Mouse (Mus musculus): ENCODE measurements around the gene Abcb10.
"Not testable (repeated sequence)": the region's sequence is repeated elsewhere in the genome, so short reads cannot be mapped to it uniquely, and the experiment has no call there.

Abcb10 gene

DNA sequence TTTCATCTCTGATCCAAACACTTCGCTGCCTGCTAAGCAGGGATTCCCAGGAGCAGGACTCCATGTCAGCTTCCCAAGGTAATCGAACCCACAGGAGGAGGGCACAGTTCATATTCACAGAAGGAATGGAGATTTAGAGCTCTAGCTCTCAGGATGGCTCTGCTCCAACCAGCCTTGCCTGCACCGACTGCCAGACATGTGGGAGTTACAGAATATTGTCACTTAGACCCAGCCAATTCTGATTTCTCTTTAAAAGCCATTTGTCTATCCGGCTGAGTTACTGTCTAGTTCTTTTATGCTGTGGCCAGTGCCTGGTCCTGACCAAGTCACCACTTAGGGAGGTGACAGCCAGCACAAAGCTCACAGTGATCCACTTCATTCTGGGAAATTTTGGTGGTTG, 1.2 kb downstream of the Abcb10 start:
- peak in 1 of 2 experiments; percentile 22 for DNase-seq (ENCODE audit: low spot score in 2 of 2)

DNA sequence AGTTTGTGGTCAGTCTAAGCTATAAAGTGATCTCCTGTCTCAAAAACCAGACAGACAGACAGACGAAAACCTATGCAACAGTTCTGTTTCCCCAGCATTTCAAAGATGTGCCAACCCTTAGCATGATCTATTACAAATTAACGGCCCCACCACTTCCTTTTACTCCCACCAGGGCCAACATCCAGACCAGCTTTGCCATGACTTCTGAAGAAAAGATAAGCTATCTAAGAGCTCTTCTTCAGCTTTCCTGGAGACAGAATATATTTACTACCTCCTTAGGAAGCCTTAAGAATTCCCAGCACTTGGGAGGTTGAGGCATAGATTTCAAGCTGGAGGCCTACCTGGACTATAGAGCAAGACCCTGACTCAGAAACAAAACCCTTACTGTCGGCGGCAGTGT, 2.7 kb downstream of the Abcb10 start:
- DNase-seq (ENCODE audit: low spot score in 2 of 2) = no peak

DNA sequence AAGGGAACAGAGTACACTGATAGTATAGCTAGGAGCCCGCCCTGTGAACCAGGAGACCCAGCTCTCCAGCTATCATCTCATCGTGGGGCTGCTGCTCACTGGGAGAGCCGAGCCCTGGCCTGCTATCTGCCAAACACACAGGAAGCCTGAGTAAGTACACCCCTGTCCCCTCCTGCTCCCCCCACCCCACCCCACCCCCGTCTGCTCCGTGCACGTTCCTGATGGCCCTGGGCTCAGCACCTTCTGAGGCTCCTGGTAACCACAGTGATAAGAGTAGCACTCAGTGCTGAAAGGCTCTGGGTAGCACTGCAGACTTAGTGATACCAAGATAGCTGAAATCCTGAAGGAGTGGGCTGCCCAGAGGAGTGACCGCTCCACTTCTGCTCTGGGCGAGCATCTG, 4.0 kb downstream of the Abcb10 start:
- no peak for DNase-seq (ENCODE audit: low spot score in 2 of 2)

DNA sequence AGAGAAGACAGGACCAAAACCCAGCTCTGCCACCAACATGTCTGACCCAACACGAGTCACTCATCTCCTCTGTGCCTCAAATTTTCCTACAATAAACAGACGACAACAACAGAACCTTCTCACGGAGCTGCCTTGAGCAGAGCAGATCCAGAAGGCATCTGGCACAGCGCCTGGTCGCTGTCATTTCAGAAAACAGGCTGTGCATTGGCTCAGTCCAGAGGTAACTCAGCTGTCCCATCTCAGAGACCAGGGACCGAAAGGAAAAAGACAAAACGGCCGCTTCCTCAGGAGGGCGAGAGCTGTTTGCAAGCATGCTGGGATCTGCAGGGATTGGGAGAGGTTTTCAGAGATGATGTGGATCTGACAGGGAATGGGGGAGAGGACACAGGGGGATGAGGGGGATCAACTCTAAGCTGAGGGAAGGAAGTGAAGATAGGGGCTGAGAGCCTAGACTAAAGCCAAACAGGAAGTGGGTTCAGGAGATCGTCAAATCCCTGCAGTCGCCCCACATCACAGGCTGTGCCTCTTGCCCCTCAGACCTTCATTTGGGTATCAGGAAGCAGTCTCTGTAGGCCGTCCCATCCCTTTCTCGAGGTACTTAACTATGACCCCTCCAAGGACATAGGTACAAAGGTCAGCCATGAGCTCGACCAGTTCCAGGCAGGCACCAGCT, 4.6 kb downstream of the Abcb10 start:
- no peak for DNase-seq (ENCODE audit: low spot score in 2 of 2)

DNA sequence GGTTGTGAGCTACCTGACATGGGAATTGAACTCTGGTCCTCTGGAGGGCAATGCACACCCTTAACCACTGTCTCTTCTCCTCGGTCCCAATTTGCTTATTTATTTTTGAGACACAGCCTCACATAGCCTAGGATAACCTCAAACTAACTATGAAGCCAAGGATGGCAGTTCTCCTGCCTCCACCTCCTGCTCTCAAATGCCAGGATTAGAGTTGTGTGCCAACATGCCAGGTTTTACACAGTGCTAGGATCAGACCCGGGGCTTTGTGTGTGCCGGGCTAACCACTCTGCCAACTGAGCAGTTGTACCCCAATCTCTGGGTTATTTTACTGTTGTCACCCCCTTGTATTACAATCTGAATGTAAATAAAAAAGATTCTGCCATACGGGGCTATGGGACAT, 5.4 kb downstream of the Abcb10 start:
- DNase-seq (ENCODE audit: low spot score in 2 of 2) = no peak

DNA sequence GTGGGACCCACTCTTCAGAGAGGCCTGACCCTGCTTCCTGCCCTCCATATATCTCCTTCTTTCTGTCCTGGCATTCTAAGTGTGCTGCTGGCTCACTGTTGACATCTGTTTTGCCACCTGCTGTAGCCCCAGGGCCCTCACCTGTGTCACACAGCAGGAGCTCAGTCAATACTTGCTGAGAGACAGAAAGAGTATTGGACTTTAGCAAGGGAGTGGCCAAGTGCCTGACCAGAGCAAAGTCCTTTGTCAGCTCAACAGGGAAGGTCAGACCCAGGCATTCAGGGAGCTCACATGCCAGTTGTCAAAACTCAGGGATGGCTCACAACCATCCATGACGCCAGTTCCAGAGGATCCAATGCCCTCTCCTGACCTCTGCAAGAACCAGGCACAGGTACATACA, 9.4 kb downstream of the Abcb10 start:
- DNase-seq (ENCODE audit: low spot score in 2 of 2) = no peak

DNA sequence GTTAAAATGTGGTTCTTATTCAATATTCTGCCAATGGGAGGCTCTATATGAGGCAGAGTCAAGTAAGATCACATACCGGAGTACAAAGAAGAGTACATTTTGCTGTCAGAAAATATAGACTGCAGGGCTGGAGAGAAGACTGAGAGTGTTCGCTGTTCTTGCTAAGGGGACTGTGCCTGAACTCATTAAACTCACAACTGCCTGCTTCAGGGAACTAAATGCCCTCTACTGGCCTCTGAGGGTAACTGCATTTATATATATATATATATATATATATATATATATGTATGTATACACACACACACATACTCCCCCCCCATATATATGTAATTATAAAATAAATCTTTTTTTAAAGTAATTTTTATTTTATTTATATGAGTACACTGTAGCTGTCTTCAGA, 16.0 kb downstream of the Abcb10 start:
- DNase-seq (ENCODE audit: low spot score in 2 of 2) = no peak

DNA sequence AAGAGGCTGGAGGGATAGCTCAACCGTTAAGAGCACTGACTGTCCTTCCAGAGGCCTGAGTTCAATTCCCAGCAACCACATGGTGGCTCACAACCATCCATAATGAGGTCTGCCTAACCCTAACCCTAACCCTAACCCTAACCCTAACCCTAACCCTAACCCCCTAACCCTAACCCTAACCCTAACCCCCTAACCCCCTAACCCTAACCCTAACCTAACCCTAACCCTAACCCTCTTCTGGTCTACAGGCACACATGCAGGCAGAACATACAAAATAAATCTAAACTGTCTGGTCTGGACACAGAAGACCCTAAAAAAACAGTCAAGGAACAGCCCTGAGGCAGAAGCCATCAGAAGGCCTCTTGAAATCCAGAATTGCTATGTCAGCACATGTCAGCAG, 21.6 kb downstream of the Abcb10 start:
- no peak for DNase-seq (ENCODE audit: low spot score in 2 of 2)

DNA sequence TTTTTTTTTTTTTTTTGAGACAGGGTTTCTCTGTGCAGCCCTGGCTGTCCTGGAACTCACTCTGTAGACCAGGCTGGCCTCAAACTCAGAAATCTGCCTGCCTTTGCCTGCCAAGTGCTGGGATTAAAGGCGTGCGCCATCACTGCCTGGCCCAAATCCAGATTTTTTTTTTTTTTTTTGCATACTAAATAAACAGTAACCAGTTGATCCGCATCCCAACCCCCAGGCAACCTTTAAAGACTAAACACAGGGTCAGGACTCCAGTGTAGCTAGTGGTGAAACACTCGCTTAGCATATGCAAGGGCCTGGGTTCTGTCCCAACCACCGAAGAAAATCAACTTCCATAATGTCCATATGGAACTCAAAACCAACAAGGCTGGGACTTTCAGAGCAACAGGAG, 22.4 kb downstream of the Abcb10 start:
- DNase-seq (ENCODE audit: low spot score in 2 of 2) = not testable (repeated sequence)

DNA sequence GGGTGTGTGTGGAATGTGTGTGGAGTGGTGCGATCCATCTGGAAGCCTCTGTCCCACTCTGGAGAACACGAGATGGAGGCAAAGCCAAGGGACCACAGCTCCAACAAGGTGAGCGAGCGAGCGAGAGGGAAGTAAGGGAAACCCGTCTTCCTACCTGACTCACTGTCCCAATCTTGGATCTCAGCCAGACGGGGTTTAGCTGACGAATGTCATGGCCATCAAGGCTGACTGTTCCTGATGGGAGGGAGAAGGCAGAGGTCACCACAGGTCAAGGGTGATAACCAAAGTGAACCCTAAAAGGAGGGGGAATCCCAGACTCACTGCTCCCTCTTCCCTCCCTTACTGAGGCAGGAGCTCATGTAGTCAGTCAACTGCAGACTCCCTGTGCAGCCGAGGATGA, 22.9 kb downstream of the Abcb10 start:
- no peak for DNase-seq (ENCODE audit: low spot score in 2 of 2)

DNA sequence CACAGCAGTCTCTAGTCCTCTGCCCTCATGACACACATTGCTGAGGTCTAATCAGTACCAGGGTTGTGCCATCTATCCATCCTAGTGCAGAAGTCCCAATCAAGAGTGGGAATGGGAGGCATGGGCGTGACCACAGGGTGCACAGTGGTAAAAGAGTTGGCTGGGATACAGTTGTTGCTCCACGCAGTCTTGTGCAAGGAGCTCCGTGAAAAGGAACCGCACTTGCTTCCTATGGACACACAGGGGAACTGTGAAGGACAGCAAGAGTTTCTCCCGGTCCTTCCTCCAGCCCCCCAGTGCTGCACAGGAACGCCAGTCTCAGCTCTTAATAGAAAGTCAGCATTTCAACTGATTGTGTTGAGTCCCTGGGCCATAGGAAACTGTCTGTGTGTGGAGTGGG, 23.4 kb downstream of the Abcb10 start:
- no peak for DNase-seq (ENCODE audit: low spot score in 2 of 2)

DNA sequence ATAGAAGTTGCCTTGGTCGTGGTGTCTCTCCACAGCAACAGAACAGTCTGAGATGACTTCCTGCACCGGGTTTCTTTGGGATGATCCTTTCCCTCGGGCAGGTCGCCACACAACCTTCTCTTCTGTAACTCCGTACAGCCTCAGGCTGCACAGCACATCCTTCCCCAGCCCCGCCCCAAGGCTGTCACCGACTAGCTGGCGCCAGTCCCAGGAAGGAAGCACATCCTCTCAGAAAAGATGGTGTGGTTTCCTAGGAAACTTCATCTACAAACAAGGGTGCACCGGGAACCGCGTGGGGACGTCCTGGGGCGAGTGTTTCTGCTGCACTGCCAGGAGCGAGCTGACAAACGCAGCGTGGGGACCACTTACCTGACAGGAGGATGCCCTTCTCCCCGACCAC, 24.8 kb downstream of the Abcb10 start:
- DNase-seq (ENCODE audit: low spot score in 2 of 2) = peak; percentile 20 to 24

DNA sequence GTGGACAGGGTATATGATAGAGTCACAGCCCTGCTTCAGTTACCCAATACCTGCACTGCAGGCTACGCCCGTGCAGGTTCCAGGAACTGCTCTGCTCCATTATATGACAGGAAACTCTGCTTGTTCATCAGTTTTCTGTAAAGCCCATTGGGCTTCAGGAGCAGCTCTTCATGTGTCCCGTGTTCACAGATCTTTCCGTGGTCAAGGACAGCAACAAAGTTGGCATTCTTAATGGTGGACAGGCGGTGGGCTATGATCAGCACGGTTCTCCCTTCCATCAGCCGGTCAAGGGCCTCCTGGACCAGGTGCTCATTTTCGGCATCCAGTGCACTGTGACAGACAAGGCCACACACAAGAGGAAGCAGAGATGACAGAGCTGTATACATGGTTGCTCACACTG, 28.7 kb downstream of the Abcb10 start:
- DNase-seq (ENCODE audit: low spot score in 2 of 2) = no peak

DNA sequence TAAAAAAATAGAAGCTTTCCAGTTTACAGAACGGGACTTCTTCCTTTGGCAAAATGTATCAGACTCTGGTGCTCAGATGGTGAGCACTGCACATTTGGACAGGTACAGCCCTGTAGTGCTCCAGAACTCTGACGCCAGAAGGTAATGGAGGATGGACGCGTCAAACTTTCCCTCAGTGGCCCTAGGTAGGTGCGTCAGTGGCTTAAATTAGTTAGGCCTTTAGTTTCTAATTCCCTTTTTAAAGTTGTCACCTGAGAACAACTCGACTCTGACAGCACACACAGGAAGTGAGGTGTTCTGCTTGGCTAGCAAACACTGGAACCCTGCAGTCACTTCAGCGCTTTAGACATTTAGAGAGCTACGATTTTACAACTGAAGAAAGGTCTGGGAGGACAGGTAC, 29.2 kb downstream of the Abcb10 start:
- DNase-seq (ENCODE audit: low spot score in 2 of 2) = no peak

DNA sequence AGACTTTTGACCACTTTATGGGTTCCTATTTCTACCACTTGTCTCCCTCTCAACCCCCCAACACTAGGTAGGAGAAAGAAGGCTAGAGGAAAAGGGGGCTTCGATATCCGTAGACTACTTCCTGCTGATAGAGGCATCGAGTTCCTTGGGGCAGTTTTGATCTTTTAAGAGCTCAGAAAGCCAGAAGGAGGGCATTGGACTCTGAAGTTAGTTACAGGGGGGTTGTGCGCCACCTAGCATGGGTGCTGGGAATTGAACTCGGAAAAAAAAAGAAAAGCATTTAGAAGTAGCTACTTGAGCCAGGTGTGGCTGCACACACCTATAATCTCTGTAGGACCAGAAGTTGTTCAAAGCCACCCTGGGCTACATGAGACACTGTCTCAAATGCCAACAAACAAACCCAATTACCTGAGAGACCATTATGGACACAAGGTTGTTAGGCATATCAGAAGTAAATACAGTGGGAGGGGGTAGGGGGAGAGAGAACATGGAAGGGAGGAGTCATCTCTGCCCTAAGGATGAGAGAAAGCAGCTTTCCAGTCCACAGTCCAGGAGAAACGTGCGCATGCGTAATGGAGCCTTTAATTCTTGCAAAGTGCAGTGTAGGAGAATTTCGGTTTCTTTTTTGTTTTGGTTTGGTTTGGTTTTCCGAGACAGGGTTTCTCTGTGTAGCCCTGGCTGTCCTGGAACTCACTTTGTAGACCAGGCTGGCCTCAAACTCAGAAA, 32.7 kb downstream of the Abcb10 start:
- peak in 1 of 2 experiments; percentile 28 for DNase-seq (ENCODE audit: low spot score in 2 of 2)

DNA sequence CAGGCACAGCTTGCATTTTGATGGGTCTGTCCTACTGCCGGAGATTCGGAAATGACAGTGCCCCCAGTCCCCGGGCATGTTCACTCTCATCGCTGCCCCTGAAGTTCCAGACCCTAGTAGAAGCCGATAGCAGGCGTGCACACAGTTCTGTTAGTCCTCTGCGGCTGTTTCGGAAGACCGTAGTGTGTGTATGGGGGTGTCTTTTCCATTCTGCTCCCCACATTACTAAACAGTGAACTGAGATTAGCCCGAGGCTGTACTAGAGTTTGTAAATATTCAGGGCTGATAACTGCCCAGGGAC, 33.3 kb downstream of the Abcb10 start:
- no peak for DNase-seq (ENCODE audit: low spot score in 2 of 2)

DNA sequence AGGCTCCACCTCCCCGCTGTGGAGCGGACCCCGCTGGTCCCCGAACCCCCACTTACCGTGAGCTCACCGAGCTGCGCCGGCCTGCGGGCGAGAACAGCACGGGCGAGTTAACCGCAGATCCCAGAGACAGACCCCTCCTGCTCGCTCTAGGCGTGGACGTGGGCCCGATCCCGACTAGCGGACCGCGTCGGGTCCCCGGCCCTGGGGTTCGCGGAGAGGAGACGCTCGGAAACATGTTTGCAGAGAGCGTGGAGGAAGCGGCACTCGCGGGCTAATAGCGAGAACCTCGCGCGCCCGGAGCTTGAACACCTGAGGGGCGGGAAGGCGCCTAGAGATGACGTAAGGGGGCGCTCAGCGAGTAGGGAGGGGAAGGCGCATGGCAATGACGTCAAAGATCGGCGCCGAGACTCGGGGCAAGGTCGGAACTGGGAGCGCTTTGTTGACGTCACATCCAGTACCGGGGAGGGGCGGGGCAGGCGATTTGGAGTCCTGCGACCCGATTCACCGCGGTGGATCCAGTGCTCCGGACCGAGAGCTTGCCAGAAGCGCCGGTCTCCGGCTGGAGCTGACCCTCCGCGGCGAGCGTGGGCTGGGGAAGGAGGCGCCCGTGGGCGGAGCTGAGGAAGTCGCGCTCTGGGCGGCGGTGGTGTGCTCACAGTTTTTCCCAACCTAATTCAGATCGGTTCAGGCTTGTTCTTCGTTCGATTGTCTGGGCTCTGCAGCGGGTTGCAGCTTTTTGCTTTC, 33.8 kb downstream of the Abcb10 start, which contains the start of gene Nup133:
TSS of gene Nup133 (minus strand) at position 324 of the 744 bp plus-strand sequence.
- DNase-seq (ENCODE audit: low spot score in 2 of 2) = peak; percentile 97 to 99

DNA sequence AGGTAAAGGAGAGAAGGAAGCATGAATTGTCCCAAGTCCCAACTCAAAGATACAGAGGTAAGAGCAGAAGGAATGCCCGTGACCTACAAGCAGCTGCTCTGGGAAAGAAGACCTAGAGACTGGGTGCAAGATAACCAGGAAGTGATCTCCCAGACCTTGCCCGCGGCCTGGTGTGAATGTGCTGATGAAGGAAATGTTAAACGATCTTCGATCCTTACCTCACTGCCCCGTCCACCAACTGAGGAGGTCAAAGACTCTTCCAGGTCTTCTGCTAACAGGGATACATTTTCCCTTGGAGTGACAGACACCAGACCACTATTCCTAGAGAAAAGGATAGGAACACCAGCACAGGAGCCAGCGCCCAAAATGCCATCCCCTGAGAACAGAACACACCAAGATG, 53.9 kb downstream of the Abcb10 start:
- DNase-seq (ENCODE audit: low spot score in 2 of 2) = no peak

DNA sequence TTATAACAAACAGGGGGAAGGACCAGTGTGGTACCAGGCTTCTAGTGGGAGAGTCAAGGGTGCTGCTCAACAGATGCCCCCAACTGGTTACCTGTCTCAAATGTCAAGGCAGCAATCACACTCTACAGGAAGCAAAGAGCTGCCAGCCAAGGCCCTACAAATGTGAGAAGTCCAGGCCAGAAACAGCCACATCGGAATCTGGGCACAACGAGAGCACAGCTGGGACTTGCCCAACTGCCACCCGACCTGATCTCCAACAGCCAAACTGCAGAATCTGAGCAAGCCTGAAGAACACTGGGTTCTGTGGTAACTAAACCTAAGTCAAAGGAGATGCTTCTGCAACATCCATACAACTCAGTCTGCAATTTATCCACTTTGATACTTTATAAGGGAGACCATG, 57.3 kb downstream of the Abcb10 start:
- no peak for DNase-seq (ENCODE audit: low spot score in 2 of 2)

DNA sequence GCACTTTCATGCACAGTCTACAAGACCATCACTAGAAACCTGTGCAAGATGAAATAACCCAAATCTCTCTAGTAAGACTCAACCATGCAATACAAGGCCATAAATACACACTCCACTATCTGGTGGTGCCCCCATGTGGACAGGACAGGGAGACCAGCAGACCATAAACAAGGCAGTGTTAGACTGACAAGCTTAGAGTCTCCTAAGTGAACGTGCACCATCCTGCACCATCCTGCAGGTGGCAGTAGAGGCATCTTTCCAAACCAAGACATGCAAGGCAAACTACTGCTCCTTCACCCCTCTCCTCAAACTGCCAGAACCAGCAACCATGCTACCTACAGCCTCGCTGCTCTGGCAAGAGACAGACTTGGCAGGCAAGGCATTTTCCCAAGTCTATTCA, 58.2 kb downstream of the Abcb10 start:
- DNase-seq (ENCODE audit: low spot score in 2 of 2) = peak; percentile 79

DNA sequence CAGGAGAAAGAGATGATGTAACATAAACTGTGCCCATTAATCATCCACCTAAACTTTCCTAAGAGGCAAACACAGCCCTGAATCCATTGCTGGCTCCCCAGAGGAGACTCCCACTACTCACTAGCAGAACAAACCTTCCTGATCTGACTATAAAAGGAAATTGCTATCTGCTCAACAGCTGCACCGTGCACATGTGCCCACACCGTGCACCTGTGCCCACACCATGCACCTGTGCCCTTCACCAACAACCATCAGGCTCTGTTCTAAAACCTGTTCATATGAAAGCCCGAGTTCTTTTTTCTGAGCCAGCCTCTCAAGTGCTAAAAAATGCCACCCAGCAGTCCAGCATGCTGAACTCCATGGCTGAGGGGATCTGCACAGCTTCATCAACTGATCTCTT, 68.3 kb downstream of the Abcb10 start:
- DNase-seq (ENCODE audit: low spot score in 2 of 2) = no peak

DNA sequence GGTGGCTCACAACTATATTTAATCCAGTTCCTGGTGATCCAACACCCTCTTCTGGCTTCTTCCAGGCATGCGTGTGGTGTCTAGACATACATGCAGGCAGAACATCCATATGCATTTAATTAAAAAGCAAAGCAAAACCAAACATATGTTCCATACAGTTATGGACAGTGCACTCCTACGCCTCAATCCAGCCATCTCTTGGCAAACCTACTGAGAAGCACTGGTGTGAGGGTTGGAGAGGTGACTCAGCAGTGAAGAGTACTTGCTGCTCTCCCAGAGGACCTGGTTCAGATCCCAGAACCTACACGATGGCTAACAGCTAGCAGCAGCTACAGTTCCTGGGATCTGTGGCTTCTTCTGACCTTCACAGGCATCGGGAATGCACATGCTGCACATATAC, 70.7 kb downstream of the Abcb10 start:
- DNase-seq (ENCODE audit: low spot score in 2 of 2) = peak; percentile 43 to 52

DNA sequence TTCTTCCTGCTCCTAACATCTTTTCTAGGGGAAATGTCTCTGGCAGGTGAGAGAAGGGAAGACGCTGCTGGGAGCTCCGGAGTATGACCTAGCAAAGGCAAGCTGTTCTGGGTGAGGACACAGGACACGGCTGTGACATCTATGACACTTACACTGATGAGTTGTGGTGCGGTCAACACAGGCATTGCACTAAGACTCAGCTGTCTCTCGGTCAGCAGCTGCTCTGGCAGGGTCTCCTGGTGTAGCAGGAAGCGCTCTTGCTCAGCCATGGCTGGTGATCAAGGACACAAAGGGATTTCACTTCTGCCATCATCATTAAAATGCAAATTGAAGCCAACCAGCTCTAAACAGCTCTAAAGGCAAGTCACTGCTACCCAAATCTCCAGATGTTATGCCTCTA, 75.3 kb downstream of the Abcb10 start:
- no peak for DNase-seq (ENCODE audit: low spot score in 2 of 2)
